Mouse (Mus musculus) hindbrain, embryonic 11.5 days (tissue): ENCODE measurements around the gene Kif3a. TPM values are rescaled to one million over a fixed set of nuclear protein-coding genes. Genes with fewer than 3 reads are reported as not detected.

ENCODE experiments used
- ATAC-seq: fragments of 200-750 bp; cut with Nextera tagmentation; 2 replicates; pipeline ENCODE4 v1.8.0; 2017; ENCODE audit warnings: mild to moderate bottlenecking, moderate TSS enrichment, moderate library complexity; ENCODE audit not compliant: low FRiP score
- DNase-seq: peaks from one replicate; pipeline ENCODE4 v3.0.0-alpha.2; 2015; ENCODE audit warnings: low spot score
- H3K27ac ChIP-seq: fragments of 300-500 bp; sonication (generic); 2 replicates; pipeline ENCODE4 v1.5.1; 2014; ENCODE audit warnings: mild to moderate bottlenecking, low read depth, low read length
- H3K27me3 ChIP-seq: fragments of 300-500 bp; sonication (generic); 2 replicates; pipeline ENCODE4 v1.6.1; 2014; ENCODE audit warnings: mild to moderate bottlenecking, low read length, moderate library complexity, mixed read lengths; ENCODE audit not compliant: control insufficient read depth, insufficient read depth
- H3K36me3 ChIP-seq: fragments of 300-500 bp; sonication (generic); 2 replicates; pipeline ENCODE4 v1.6.1; 2014; ENCODE audit warnings: mild to moderate bottlenecking, low read length, moderate library complexity, mixed read lengths; ENCODE audit not compliant: control insufficient read depth, insufficient read depth
- H3K4me1 ChIP-seq: fragments of 300-500 bp; sonication (generic); replicated peaks from 2 replicates; pipeline ENCODE4 v1.6.1; 2014; ENCODE audit warnings: low read length, mixed read lengths; ENCODE audit not compliant: control insufficient read depth, insufficient read depth
- H3K4me2 ChIP-seq: fragments of 300-500 bp; sonication (generic); replicated peaks from 2 replicates; pipeline ENCODE4 v1.6.1; 2014; ENCODE audit warnings: mild to moderate bottlenecking, low read depth, low read length
- H3K4me3 ChIP-seq: fragments of 300-500 bp; sonication (generic); 2 replicates; pipeline ENCODE4 v1.5.1; 2014; ENCODE audit warnings: low read depth, low read length
- H3K9ac ChIP-seq: fragments of 300-500 bp; sonication (generic); 2 replicates; pipeline ENCODE4 v1.6.1; 2014; ENCODE audit warnings: low read depth, low read length
- H3K9me3 ChIP-seq: fragments of 300-500 bp; sonication (generic); 2 replicates; pipeline ENCODE4 v1.6.1; 2016; ENCODE audit warnings: low read length; ENCODE audit not compliant: control insufficient read depth
- WGBS: fragments of 180-500 bp; shearing (Covaris S2); extraction: QIAGEN DNeasy Blood & Tissue Kit; methylation state at CpG from one replicate; pipeline ENCODE4 v1.1.7; 2014; 5-methylcytosine and 5-hydroxymethylcytosine counted together
- polyA plus RNA-seq: library from polyadenylated mRNA; unstranded; fragments of >200 nt; fragmentation: Nextera tagmentation; extraction: Ambion mirVana; gene quantifications from 2 replicates; pipeline ENCODE4 v1.2.1, GENCODE M21; 2014

Kif3a gene
- polyA plus RNA-seq, 1 experiment from 2014 or later, result 118 TPM

DNA sequence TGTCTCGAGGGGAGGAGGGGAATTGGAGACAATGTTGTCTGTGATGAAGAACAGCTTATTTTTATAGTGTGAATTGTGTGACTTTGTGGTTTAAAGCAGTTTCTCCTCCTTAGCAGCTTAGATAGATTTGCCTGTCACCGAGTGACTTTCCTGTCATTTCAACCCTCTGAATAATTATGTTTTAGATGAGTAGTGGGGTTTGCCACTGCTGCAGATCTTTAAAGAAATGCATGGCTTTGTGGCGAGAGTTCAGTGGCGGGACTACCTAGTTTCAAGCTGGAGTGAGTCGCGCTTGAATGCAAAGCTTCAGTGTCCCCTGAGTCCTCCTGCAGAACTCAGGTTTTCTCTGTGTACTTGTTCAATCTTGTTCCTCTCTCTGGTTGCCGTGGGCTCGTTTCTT, 21.1 kb downstream of the Kif3a start:
- no peak overlapping the region for H3K27ac ChIP-seq
- H3K4me1 ChIP-seq, result no peaks in the 10 kb centered on the region
- DNase-seq (no peak), ATAC-seq (no peak)
- 0 out of 2 replicates have a peak, but pooled peaks cover 2% of the 10 kb centered on the region for H3K36me3 ChIP-seq
- no peak overlapping the region for H3K9ac ChIP-seq
- H3K27me3 ChIP-seq, result no peaks in the 10 kb centered on the region
- no peaks in the 10 kb centered on the region for H3K9me3 ChIP-seq
- H3K4me2 ChIP-seq, result no peak overlapping the region
- WGBS, result 86% methylated on average over 8 of the region's 8 CpGs
- no peak overlapping the region for H3K4me3 ChIP-seq

- 43% methylated on average over 15 of the region's 15 CpGs for WGBS
- Histone ChIP-seq H3K36me3 (peaks cover 7% of the 10 kb centered on the region; the same call in 1 of the 2 replicates), H3K27ac (no peak overlapping the region), H3K9me3 (no peaks in the 10 kb centered on the region), H3K27me3 (no peaks in the 10 kb centered on the region), H3K4me1 (no peaks in the 10 kb centered on the region), H3K9ac (no peak overlapping the region), H3K4me3 (no peak overlapping the region), H3K4me2 (no peak overlapping the region)
- DNase-seq (peak; percentile 73), ATAC-seq (no peak)
Observed at GRCm38 (mm10) chr11:53590368-53590768, 23.2 kb downstream of the Kif3a start.

GRCm38 (mm10) chr11:53591116-53591515, 23.9 kb downstream of the Kif3a start:
- ATAC-seq (no peak), DNase-seq (no peak)
- Histone ChIP-seq H3K4me3 (no peak overlapping the region), H3K9me3 (no peaks in the 10 kb centered on the region), H3K9ac (no peak overlapping the region), H3K36me3 (peaks cover 7% of the 10 kb centered on the region; the same call in 1 of the 2 replicates), H3K4me1 (no peaks in the 10 kb centered on the region), H3K4me2 (no peak overlapping the region), H3K27me3 (no peaks in the 10 kb centered on the region), H3K27ac (no peak overlapping the region)
- WGBS, result 94% methylated on average over 5 of the region's 5 CpGs

DNA sequence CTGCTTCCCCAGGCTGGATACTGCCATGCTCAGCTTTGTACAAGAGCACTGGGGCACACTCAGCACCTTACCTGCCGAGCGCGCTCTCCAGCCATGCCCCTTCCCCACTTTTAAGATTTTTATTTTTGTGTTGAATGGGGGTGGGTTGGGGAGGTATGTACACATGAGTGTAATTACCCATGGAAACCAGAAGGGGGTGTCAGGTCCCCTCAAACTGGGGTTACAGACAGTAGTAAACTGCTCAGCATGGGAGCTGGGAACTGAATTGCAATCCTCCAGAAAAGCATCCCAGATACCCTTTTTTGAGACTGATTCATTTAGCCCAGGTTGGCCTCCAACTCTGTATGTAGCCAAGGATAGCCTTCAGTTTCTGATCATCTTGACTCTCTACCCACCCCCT, 37.8 kb downstream of the Kif3a start:
- ATAC-seq (no peak), DNase-seq (no peak)
- no peak overlapping the region for H3K4me2 ChIP-seq
- H3K36me3 ChIP-seq, result 0 out of 2 replicates have a peak, but pooled peaks cover 3% of the 10 kb centered on the region
- H3K27me3 ChIP-seq, result no peaks in the 10 kb centered on the region
- WGBS, result 92% methylated on average over 3 of the region's 3 CpGs
- no peak overlapping the region for H3K27ac ChIP-seq
- no peak overlapping the region for H3K9ac ChIP-seq
- no peaks in the 10 kb centered on the region for H3K9me3 ChIP-seq
- H3K4me1 ChIP-seq, result no peaks in the 10 kb centered on the region; the same call in 1 of the 2 replicates
- H3K4me3 ChIP-seq, result no peak overlapping the region

GRCm38 (mm10) chr11:53605609-53606008, 38.4 kb downstream of the Kif3a start:
- DNase-seq (peak; percentile 14), ATAC-seq (no peak)
- 13% methylated on average over 12 of the region's 12 CpGs for WGBS

GRCm38 (mm10) chr11:53609231-53609630, 42.1 kb downstream of the Kif3a start:
- no peaks in the 10 kb centered on the region for H3K9me3 ChIP-seq
- no peak overlapping the region for H3K27ac ChIP-seq
- H3K9ac ChIP-seq, result no peak overlapping the region
- H3K4me3 ChIP-seq, result no peak overlapping the region
- ATAC-seq (no peak), DNase-seq (no peak)
- no peak overlapping the region for H3K4me2 ChIP-seq
- no peaks in the 10 kb centered on the region for H3K27me3 ChIP-seq
- 84% methylated on average over 6 of the region's 6 CpGs for WGBS
- H3K36me3 ChIP-seq, result no peaks in the 10 kb centered on the region
- H3K4me1 ChIP-seq, result no peaks in the 10 kb centered on the region; the same call in 1 of the 2 replicates

More at GRCm38 (mm10) chr11:53605609-53606008, 38.4 kb downstream of the Kif3a start:
- no peaks in the 10 kb centered on the region for H3K27me3 ChIP-seq
- 0 out of 2 replicates have a peak, but pooled peaks cover 3% of the 10 kb centered on the region for H3K36me3 ChIP-seq
- H3K4me3 ChIP-seq, result no peak overlapping the region
- H3K9me3 ChIP-seq, result no peaks in the 10 kb centered on the region
- H3K4me2 ChIP-seq, result no peak overlapping the region
- H3K27ac ChIP-seq, result no peak overlapping the region
- no peak overlapping the region for H3K9ac ChIP-seq
- no peaks in the 10 kb centered on the region; the same call in 1 of the 2 replicates for H3K4me1 ChIP-seq

DNA sequence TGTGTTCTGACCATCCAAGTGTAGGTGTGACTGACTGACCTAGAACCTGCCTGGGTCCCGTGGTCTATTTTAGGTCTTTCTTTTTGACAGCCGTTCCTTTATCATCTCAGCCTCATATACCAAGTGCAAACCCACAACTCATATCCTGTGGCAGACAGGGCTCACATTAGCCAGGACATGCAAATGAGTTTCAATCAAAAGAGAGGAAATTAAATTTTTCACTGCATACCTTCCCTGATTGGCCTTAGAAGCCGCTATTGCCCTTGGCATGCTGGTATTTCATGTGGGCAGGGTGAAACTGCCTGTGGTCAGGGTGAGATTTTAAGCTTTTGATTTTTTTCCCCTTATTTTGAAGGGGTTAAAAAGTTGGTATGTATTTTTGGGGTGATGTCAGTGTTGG, 42.5 kb downstream of the Kif3a start:
- ATAC-seq, result no peak
- H3K4me1 ChIP-seq, result no peaks in the 10 kb centered on the region; the same call in 1 of the 2 replicates
- H3K4me2 ChIP-seq, result no peak overlapping the region
- DNase-seq, result no peak
- no peaks in the 10 kb centered on the region for H3K36me3 ChIP-seq
- H3K27me3 ChIP-seq, result no peaks in the 10 kb centered on the region
- H3K9me3 ChIP-seq, result no peaks in the 10 kb centered on the region
- 89% methylated on average over 3 of the region's 3 CpGs for WGBS
- no peak overlapping the region for H3K4me3 ChIP-seq
- H3K9ac ChIP-seq, result no peak overlapping the region
- H3K27ac ChIP-seq, result no peak overlapping the region

GRCm38 (mm10) chr11:53615172-53615571, 48.0 kb downstream of the Kif3a start:
- Histone ChIP-seq H3K27me3 (no peaks in the 10 kb centered on the region), H3K9me3 (no peaks in the 10 kb centered on the region), H3K36me3 (no peaks in the 10 kb centered on the region), H3K27ac (no peak overlapping the region), H3K4me1 (no peaks in the 10 kb centered on the region), H3K4me3 (no peak overlapping the region), H3K4me2 (no peak overlapping the region), H3K9ac (no peak overlapping the region)
- ATAC-seq, result no peak
- WGBS, result 89% methylated on average over 6 of the region's 6 CpGs
- DNase-seq, result no peak

- Histone ChIP-seq H3K4me1 (no peaks in the 10 kb centered on the region), H3K9me3 (no peaks in the 10 kb centered on the region), H3K27me3 (no peaks in the 10 kb centered on the region), H3K4me2 (no peak overlapping the region), H3K4me3 (no peak overlapping the region), H3K27ac (no peak overlapping the region), H3K9ac (no peak overlapping the region), H3K36me3 (no peaks in the 10 kb centered on the region)
- no peak for DNase-seq
- no peak for ATAC-seq
- WGBS, result 97% methylated on average over 8 of the region's 8 CpGs
Observed at GRCm38 (mm10) chr11:53615575-53615974, 48.4 kb downstream of the Kif3a start.
